Mouse (Mus musculus) lung, postnatal 14 days (tissue): ENCODE data around the gene Cdkn2aipnl.

ENCODE experiments used
- DNase-seq: peaks from one replicate; pipeline ENCODE4 v3.0.0; 2021

Cdkn2aipnl gene

GRCm38 (mm10) chr11:52011011-52011410, 43.5 kb downstream of the Cdkn2aipnl start:
- DNase-seq, result no peak

GRCm38 (mm10) chr11:52011541-52011940, 44.1 kb downstream of the Cdkn2aipnl start:
- no peak for DNase-seq

GRCm38 (mm10) chr11:52018217-52018616, 50.8 kb downstream of the Cdkn2aipnl start:
- no peak for DNase-seq
